Mouse (Mus musculus) kidney, postnatal 4 days (tissue): ENCODE measurements at regions not wholly inside any gene's neighbourhood (a gene's known extent, or its start where the extent isn't known, plus 50 kb on each side); places are given as distances from the start of the nearest gene placed in this dataset.
"Not testable (repeated sequence)": the region's sequence is repeated elsewhere in the genome, so short reads cannot be mapped to it uniquely, and the experiment has no call there.

Source experiments
- DNase-seq, 2 experiments: peaks; one replicate each; pipeline ENCODE4 v3.0.0; 2021; ENCODE audit warnings: mixed read lengths in 2 of 2

- DNase-seq: no peak
Measured at GRCm38 (mm10) chr1:164541711-164542110, 83.6 kb upstream of the Atp1b1 start.

GRCm38 (mm10) chr1:164538304-164539043 lies 80.3 kb upstream of the Atp1b1 start:
- no peak for DNase-seq

GRCm38 (mm10) chr1:164537324-164537948 lies 79.3 kb upstream of the Atp1b1 start:
- DNase-seq: no peak

GRCm38 (mm10) chr1:164532196-164532595 lies 74.0 kb upstream of the Atp1b1 start:
- DNase-seq: no peak

GRCm38 (mm10) chr1:164531741-164532140 lies 73.6 kb upstream of the Atp1b1 start:
- no peak for DNase-seq

GRCm38 (mm10) chr1:164526748-164527147 lies 68.6 kb upstream of the Atp1b1 start:
- no peak for DNase-seq

GRCm38 (mm10) chr1:164522377-164523150 lies 64.4 kb upstream of the Atp1b1 start:
- DNase-seq: no peak

- no peak for DNase-seq
Measured at GRCm38 (mm10) chr1:164521371-164522130, 63.4 kb upstream of the Atp1b1 start.

GRCm38 (mm10) chr1:164518866-164519265 lies 60.7 kb upstream of the Atp1b1 start:
- no peak for DNase-seq

- no peak for DNase-seq
Measured at GRCm38 (mm10) chr1:164518308-164518707, 60.2 kb upstream of the Atp1b1 start.

GRCm38 (mm10) chr1:164517362-164517761 lies 59.2 kb upstream of the Atp1b1 start:
- not testable (repeated sequence) for DNase-seq

GRCm38 (mm10) chr1:164511628-164512385 lies 53.7 kb upstream of the Atp1b1 start:
- no peak for DNase-seq

GRCm38 (mm10) chr1:164509226-164509625 lies 51.1 kb upstream of the Atp1b1 start:
- no peak for DNase-seq

GRCm38 (mm10) chr1:164508556-164508955 lies 50.4 kb upstream of the Atp1b1 start:
- no peak for DNase-seq

GRCm38 (mm10) chr1:164508106-164508505 lies 50.0 kb upstream of the Atp1b1 start:
- no peak for DNase-seq
